Mouse (Mus musculus) erythroblast, embryonic 14.5 days (primary cell): ENCODE measurements around the gene Cd160.

Experiments used
- GATA1 ChIP-seq: IDR thresholded peaks from 2 replicates; pipeline ENCODE4 v1.6.1; 2012; ENCODE audit warnings: low read length, inconsistent platforms, mixed read lengths
- TAL1 ChIP-seq: IDR thresholded peaks from 3 replicates; pipeline ENCODE4 v1.6.1; 2012; ENCODE audit warnings: low read length, inconsistent platforms, mixed read lengths

DNA sequence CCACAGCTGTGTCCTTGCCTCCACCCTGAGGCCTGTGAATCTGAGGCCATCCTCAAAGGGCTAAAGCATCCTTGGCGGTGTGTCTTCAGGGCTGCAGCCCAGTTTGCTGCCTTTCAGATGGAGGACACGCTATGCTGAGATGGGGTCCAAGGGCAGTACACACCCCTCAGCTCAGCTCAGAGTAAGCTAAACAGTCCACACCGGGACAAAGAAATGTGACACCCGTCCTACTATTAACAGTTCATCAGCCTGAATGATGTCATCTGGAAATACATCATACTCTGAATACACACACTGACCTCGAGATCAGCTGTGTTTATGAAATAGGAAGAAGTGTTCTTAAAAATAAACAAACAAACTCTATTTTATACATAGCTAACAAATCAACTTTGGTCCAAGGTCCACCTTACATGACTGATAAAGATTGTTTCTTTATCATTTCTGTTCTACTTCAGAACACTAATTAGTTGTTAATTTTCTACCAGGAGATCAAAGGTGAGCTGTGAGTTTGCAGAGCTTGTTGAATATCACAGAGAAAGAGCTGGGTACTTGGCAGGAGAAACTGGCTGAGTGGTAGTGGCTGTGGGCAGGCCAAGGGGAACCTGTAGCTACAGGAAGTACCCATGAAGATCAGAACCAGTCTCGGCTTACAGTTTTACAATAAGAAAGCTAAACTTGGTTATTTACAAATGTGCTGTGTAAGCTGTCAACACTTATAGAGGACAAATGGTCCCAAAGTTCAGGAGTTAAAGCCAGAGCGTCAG, 45.8 kb upstream of the Cd160 start:
- TF ChIP-seq GATA1 (no peak), TAL1 (no peak)
